ENCODE assay signal across 23 mouse cellular contexts in the genomic region with DNA sequence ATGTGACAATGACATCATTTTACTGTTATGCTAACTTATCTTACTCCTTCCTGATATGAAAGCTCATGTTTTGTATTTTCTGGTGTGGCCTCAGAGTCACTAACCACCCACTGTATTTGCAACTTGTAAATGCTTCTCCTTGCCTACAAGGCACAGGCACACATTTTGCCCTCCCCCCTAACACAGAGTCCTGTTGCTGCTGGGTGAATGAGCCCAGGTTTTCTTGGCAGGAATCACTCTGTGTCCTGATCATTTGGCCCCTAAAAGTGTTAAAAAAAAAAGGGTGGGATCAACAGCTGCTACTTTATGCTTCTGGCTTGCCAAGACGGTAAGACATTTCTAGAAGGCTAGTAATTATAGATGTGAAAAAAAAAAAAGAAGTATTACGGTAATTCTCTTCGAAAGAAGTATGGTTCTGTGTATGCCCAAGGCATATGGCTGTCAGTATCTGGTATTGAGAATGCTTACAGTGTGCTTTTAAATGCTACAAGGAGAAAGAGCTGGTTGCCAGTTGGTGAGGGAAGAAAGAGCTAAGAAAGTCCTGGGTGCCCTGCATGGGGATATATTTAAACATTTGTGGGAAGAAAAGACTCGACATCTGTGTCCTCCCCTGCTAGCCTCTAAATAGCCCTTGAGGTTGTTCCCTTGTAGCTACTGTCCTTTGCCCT. TPM values are rescaled to one million over a fixed set of nuclear protein-coding genes. Genes with fewer than 3 reads are reported as not detected.
DNase-seq lines count a peak whose midpoint lies in the region; ATAC-seq and TF ChIP-seq lines count a peak whose summit lies in the region.
"Had no signal": no experiment of that assay in that cellular context is flagged by ENCODE, and none has a peak within 500 bp of the region (broad histone marks: within the 10 kb centered on the region; RNA-seq: fewer than 3 reads in every experiment).

No protein-coding gene starts in this region.

- no peak for ATAC-seq in heart, embryonic 11.5 days (replicated peaks; ENCODE audit: insufficient number of reproducible peaks, low FRiP score, low TSS enrichment)
- ATAC-seq in forebrain, embryonic 16.5 days, result peak; percentile 50; the same call in 1 of the 2 replicates
- ATAC-seq: hindbrain, postnatal 0 days; intestine, postnatal 0 days had no signal

- TF ChIP-seq CTCF in cerebellum, adult 2 months (IDR thresholded peaks at IDR 0.05; ENCODE audit: borderline replicate concordance, insufficient read depth, low read depth, low read length), result no peak

- H3K4me1 ChIP-seq in cerebellum, adult 2 months (ENCODE audit: control insufficient read depth, insufficient read depth, low read length), result peaks cover 15% of the 10 kb centered on the region
- peaks cover 20% of the 10 kb centered on the region for H3K4me1 ChIP-seq in heart, embryonic 11.5 days (ENCODE audit: control insufficient read depth, insufficient read depth, low read length)
- peaks cover 34% of the 10 kb centered on the region for H3K4me1 ChIP-seq in forebrain, embryonic 16.5 days (replicated peaks; ENCODE audit: control insufficient read depth, insufficient read depth, low read length)

- WGBS in cerebellum, adult 2 months, result 20% methylated on average over 4 of the region's 4 CpGs
- 78% methylated on average over 4 of the region's 4 CpGs for WGBS in heart, embryonic 11.5 days (ENCODE audit: insufficient replicate concordance)
- WGBS in forebrain, embryonic 16.5 days, result 39% methylated on average over 4 of the region's 4 CpGs

- H3K27me3 ChIP-seq in cerebellum, adult 2 months (ENCODE audit: control insufficient read depth, insufficient read depth, low read length), result no peaks in the 10 kb centered on the region
- H3K27me3 ChIP-seq in heart, embryonic 11.5 days (ENCODE audit: control insufficient read depth, insufficient read depth, low read length), result no peaks in the 10 kb centered on the region
- no peaks in the 10 kb centered on the region for H3K27me3 ChIP-seq in forebrain, embryonic 16.5 days (replicated peaks; ENCODE audit: control insufficient read depth, insufficient read depth, low read length)
- H3K27me3 ChIP-seq: heart, embryonic 12.5 days had no signal

- H3K4me3 ChIP-seq in cerebellum, adult 2 months (replicated peaks; ENCODE audit: insufficient read depth, low read depth, low read length), result no peak overlapping the region
- no peak overlapping the region for H3K4me3 ChIP-seq in heart, embryonic 11.5 days (ENCODE audit: low read depth, low read length)
- H3K4me3 ChIP-seq in forebrain, embryonic 16.5 days (replicated peaks; ENCODE audit: low read length), result no peak overlapping the region
- H3K4me3 ChIP-seq: heart, embryonic 12.5 days; hindbrain, embryonic 10.5 days had no signal

- no peak for TF ChIP-seq POLR2A in cerebellum, adult 2 months (IDR thresholded peaks at IDR 0.05; ENCODE audit: borderline replicate concordance, insufficient read depth, low read length)

- peaks cover 4% of the 10 kb centered on the region; the same call in 1 of the 2 replicates for H3K36me3 ChIP-seq in heart, embryonic 11.5 days (ENCODE audit: control insufficient read depth, insufficient read depth, low read length)
- H3K36me3 ChIP-seq in forebrain, embryonic 16.5 days (ENCODE audit: control insufficient read depth, insufficient read depth), result no peaks in the 10 kb centered on the region

- H3K9ac ChIP-seq in heart, embryonic 11.5 days (ENCODE audit: low read depth, low read length), result no peak overlapping the region
- no peak overlapping the region for H3K9ac ChIP-seq in forebrain, embryonic 16.5 days (replicated peaks; ENCODE audit: low read depth, low read length)
- H3K9ac ChIP-seq: heart, embryonic 12.5 days had no signal

- H3K4me2 ChIP-seq in heart, embryonic 11.5 days, result no peak overlapping the region
- H3K4me2 ChIP-seq in forebrain, embryonic 16.5 days (ENCODE audit: low read length), result no peak overlapping the region
- H3K4me2 ChIP-seq: heart, embryonic 12.5 days had no signal

- 0 out of 2 replicates have a peak overlapping the region, but pooled peaks have one; percentile 49 for H3K27ac ChIP-seq in cerebellum, adult 2 months (ENCODE audit: insufficient read depth, low read length)
- H3K27ac ChIP-seq in heart, embryonic 11.5 days (ENCODE audit: low read depth, low read length), result no peak overlapping the region
- peak overlapping the region; percentile 58; the same call in 1 of the 2 replicates for H3K27ac ChIP-seq in forebrain, embryonic 16.5 days (ENCODE audit: low read length)
- H3K27ac ChIP-seq: hindbrain, embryonic 10.5 days; hindbrain, postnatal 0 days; kidney, postnatal 0 days had no signal

- H3K9me3 ChIP-seq in heart, embryonic 11.5 days (replicated peaks; ENCODE audit: control insufficient read depth, low read length), result no peaks in the 10 kb centered on the region
- H3K9me3 ChIP-seq in forebrain, embryonic 16.5 days (ENCODE audit: control insufficient read depth, low read length), result no peaks in the 10 kb centered on the region
- H3K9me3 ChIP-seq: heart, embryonic 12.5 days had no signal

- DNase-seq in cerebellum, adult 2 months, result no peak
- DNase-seq in cerebellum, postnatal 36 days, result no peak
- peak; percentile 57 for DNase-seq in heart, adult 11 months
- DNase-seq in CD4-positive helper T cell, adult 2 months (ENCODE audit: low read depth, low spot score), result peak; percentile 43
- DNase-seq in adrenal gland, postnatal 4 days (ENCODE audit: low spot score in 2 of 2), result no peak
- no peak for DNase-seq in adrenal gland, postnatal 14 days
- DNase-seq: adrenal gland, adult 2 months; cerebellum, adult 11-12 months; cerebellum, postnatal 25 days; lung, adult 18-20 months; lung, postnatal 14 days; midbrain, embryonic 14.5 days; spleen, adult 18-20 months; thymus, postnatal 4 days had no signal

RNA-seq across cellular contexts. Expression of gene Arl6ip5, which starts 5.8 kb away (rescaled TPM):
- 179 and 181 TPM in 2 replicates for polyA plus RNA-seq in cerebellum, adult 2 months (2012; rRNA removed)
- 48.9 and 61.6 TPM in 2 replicates for polyA plus RNA-seq in heart, embryonic 11.5 days (2014; fragmentation: Nextera tagmentation; extraction: Ambion mirVana)
- 116 and 130 TPM in 2 replicates for polyA plus RNA-seq in forebrain, embryonic 16.5 days (2015; fragmentation: Nextera tagmentation; extraction: Ambion mirVana)
- total RNA-seq in adrenal gland, postnatal 4 days (2021), result 100 to 1,000 TPM in 1 of 2 experiments, 10 to 100 TPM in 1; 97.3 to 105 TPM
- total RNA-seq in adrenal gland, postnatal 14 days (2021), result 82.2 and 89.5 TPM in 2 replicates

RNA-seq across cellular contexts. Expression of gene Uba3, which starts 10.8 kb away (rescaled TPM):
- polyA plus RNA-seq in cerebellum, adult 2 months (2012; rRNA removed), result 79.1 and 80.4 TPM in 2 replicates
- polyA plus RNA-seq in heart, embryonic 11.5 days (2014; fragmentation: Nextera tagmentation; extraction: Ambion mirVana), result 90.7 and 93.9 TPM in 2 replicates
- polyA plus RNA-seq in forebrain, embryonic 16.5 days (2015; fragmentation: Nextera tagmentation; extraction: Ambion mirVana), result 99.9 and 101 TPM in 2 replicates
- 10 to 100 TPM; 57.1 to 59.1 TPM for total RNA-seq in adrenal gland, postnatal 4 days (2021)
- 62.9 and 63.4 TPM in 2 replicates for total RNA-seq in adrenal gland, postnatal 14 days (2021)

RNA-seq across cellular contexts. Expression of gene Lmod3, which starts 36.3 kb away (rescaled TPM):
- polyA plus RNA-seq in cerebellum, adult 2 months (2012; rRNA removed), result 0.06 and 0.08 TPM in 2 replicates
- polyA plus RNA-seq in heart, embryonic 11.5 days (2014; fragmentation: Nextera tagmentation; extraction: Ambion mirVana), result 19.0 and 19.3 TPM in 2 replicates
- polyA plus RNA-seq in forebrain, embryonic 16.5 days (2015; fragmentation: Nextera tagmentation; extraction: Ambion mirVana), result not detected in 2 replicates
- total RNA-seq in adrenal gland, postnatal 4 days (2021), result 1 to 10 TPM; 1.3 to 5.1 TPM
- not detected in 2 replicates for total RNA-seq in adrenal gland, postnatal 14 days (2021)
- total RNA-seq: adrenal gland, adult 2 months; layer of hippocampus, postnatal 14 days; megakaryocyte, adult 5-6 weeks had no signal
- polyA plus RNA-seq: adrenal gland, adult 2 months; hindbrain, embryonic 10.5 days; hindbrain, postnatal 0 days; midbrain, embryonic 14.5 days had no signal

RNA-seq across cellular contexts. Expression of gene Tmf1, which starts 37.4 kb away (rescaled TPM):
- polyA plus RNA-seq in cerebellum, adult 2 months (2012; rRNA removed), result 13.4 and 14.2 TPM in 2 replicates
- 21.8 and 27.3 TPM in 2 replicates for polyA plus RNA-seq in heart, embryonic 11.5 days (2014; fragmentation: Nextera tagmentation; extraction: Ambion mirVana)
- polyA plus RNA-seq in forebrain, embryonic 16.5 days (2015; fragmentation: Nextera tagmentation; extraction: Ambion mirVana), result 35.0 and 43.2 TPM in 2 replicates
- total RNA-seq in adrenal gland, postnatal 4 days (2021), result 10 to 100 TPM; 46.8 to 50.3 TPM
- total RNA-seq in adrenal gland, postnatal 14 days (2021), result 46.7 and 49.8 TPM in 2 replicates

Comparison
In these comparisons a context has a peak if more than half of its experiments do, and no peak if none do; other contexts are left out.
1. DNase-seq: peak in heart, adult 11 months (single experiment) and CD4-positive helper T cell, adult 2 months (single experiment); none in cerebellum, adult 2 months (0 of 2), cerebellum, postnatal 36 days (0 of 2), adrenal gland, postnatal 4 days (0 of 2) and adrenal gland, postnatal 14 days (single experiment).
2. RNA of gene Lmod3, which starts 36.3 kb away (polyA plus RNA-seq): 19.0 to 19.3 TPM in heart, embryonic 11.5 days; 0.06 to 0.08 TPM in cerebellum, adult 2 months and not detected in forebrain, embryonic 16.5 days; every median in the first group is over 10 times any median in the second.